ENCODE assay signal across 8 mouse cellular contexts in the genomic region with DNA sequence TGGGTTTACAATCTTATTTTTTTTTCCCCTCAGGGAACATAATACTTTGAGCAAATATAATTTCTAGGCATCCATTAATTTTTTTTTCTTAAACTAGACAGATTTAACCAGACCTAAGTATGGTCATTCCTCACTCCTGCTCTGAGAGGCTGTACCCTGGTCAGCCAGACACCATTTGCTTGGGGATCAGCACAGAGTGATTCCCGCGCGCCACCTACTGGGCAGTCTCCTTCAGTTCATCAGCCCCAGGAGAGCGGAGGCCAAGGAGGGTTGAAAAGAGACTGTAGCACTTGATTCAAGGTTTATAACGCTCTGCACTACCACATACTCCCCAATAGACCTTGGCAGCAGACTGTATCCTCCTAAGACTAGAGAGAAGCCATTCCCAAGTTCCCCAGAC.
DNase-seq lines count a peak whose midpoint lies in the region; ATAC-seq lines count a peak whose summit lies in the region.

No protein-coding gene starts in this region.

- no peak overlapping the region for H3K27ac ChIP-seq in hindbrain, embryonic 14.5 days

- peak; percentile 76 for DNase-seq in adipocyte (ENCODE audit: low spot score)
- DNase-seq in cerebellum, postnatal 10 days = peak; percentile 94 to 96
- peak; percentile 33 to 70 for DNase-seq in frontal cortex, postnatal 14 days (ENCODE audit: low spot score in 2 of 2)
- DNase-seq in hindbrain, embryonic 14.5 days (ENCODE audit: low spot score) = peak; percentile 80
- DNase-seq in layer of hippocampus, postnatal 25 days (ENCODE audit: extremely low spot score in 1 of 2, low spot score in 1 of 2) = peak; percentile 61 to 95
- DNase-seq in lung, postnatal 36 days = peak; percentile 75
- DNase-seq in right cerebral cortex, postnatal 10 days (ENCODE audit: low spot score in 2 of 2) = peak; percentile 74 to 88
- no peak for DNase-seq in T-cell, adult 2 months (ENCODE audit: low spot score)

- peaks cover 5% of the 10 kb centered on the region; the same call in 1 of the 2 replicates for H3K4me1 ChIP-seq in hindbrain, embryonic 14.5 days (replicated peaks; ENCODE audit: control insufficient read depth, insufficient read depth, low read length)

- no peaks in the 10 kb centered on the region for H3K27me3 ChIP-seq in hindbrain, embryonic 14.5 days (ENCODE audit: control insufficient read depth, insufficient read depth, low read length)

- H3K9ac ChIP-seq in hindbrain, embryonic 14.5 days = no peak overlapping the region

- WGBS in hindbrain, embryonic 14.5 days = 3% methylated on average over 5 of the region's 5 CpGs

- H3K4me3 ChIP-seq in hindbrain, embryonic 14.5 days (replicated peaks; ENCODE audit: low read length) = no peak overlapping the region

- no peak overlapping the region for H3K4me2 ChIP-seq in hindbrain, embryonic 14.5 days (replicated peaks)

- peak; percentile 70; the same call in 1 of the 2 replicates for ATAC-seq in hindbrain, embryonic 14.5 days (ENCODE audit: low FRiP score)

- H3K9me3 ChIP-seq in hindbrain, embryonic 14.5 days (ENCODE audit: control insufficient read depth, low read length) = no peaks in the 10 kb centered on the region

- H3K36me3 ChIP-seq in hindbrain, embryonic 14.5 days (replicated peaks; ENCODE audit: control insufficient read depth, insufficient read depth) = no peaks in the 10 kb centered on the region
